Mouse (Mus musculus) liver, adult 2 months (tissue): ENCODE data around the gene Arhgef3.

Experiments used
- CTCF ChIP-seq: fragments of 200-500 bp; IDR thresholded peaks from 2 replicates; pipeline ENCODE4 v1.5.1; 2011; ENCODE audit warnings: low read depth, low read length, control low read depth
- POLR2A ChIP-seq: fragments of 200-500 bp; IDR thresholded peaks from 2 replicates; pipeline ENCODE4 v1.6.1; 2011; ENCODE audit warnings: low read length, control low read depth; ENCODE audit not compliant: insufficient read depth; ENCODE audit errors: extremely low read depth

GRCm38 (mm10) chr14:27114362-27115274 lies at the start of gene Arhgef3:
- TF ChIP-seq CTCF = no peak
- peak; percentile 26; the same call in 1 of the 2 replicates for TF ChIP-seq POLR2A
